Mouse (Mus musculus) hindbrain, embryonic 13.5 days (tissue): ENCODE results near the gene Kiss1. TPM values are rescaled to one million over a fixed set of nuclear protein-coding genes. Genes with fewer than 3 reads are reported as not detected.

Experiments
- ATAC-seq: fragments of 200-750 bp; cut with Nextera tagmentation; 2 replicates; pipeline ENCODE4 v1.8.0; 2017; ENCODE audit warnings: moderate TSS enrichment; ENCODE audit not compliant: low FRiP score
- H3K27ac ChIP-seq: fragments of 300-500 bp; sonication (generic); 2 replicates; pipeline ENCODE4 v1.5.1; 2015; ENCODE audit warnings: inconsistent platforms, mild to moderate bottlenecking, moderate library complexity
- H3K27me3 ChIP-seq: fragments of 300-500 bp; sonication (generic); 2 replicates; pipeline ENCODE4 v1.6.1; 2015; ENCODE audit warnings: mild to moderate bottlenecking, inconsistent platforms
- H3K36me3 ChIP-seq: fragments of 300-500 bp; sonication (generic); 2 replicates; pipeline ENCODE4 v1.6.1; 2015; ENCODE audit warnings: mild to moderate bottlenecking, inconsistent platforms
- H3K4me1 ChIP-seq: fragments of 300-500 bp; sonication (generic); replicated peaks from 2 replicates; pipeline ENCODE4 v1.6.1; 2015; ENCODE audit warnings: inconsistent platforms
- H3K4me2 ChIP-seq: fragments of 300-500 bp; sonication (generic); 2 replicates; pipeline ENCODE4 v1.6.1; 2015; ENCODE audit warnings: inconsistent platforms, mild to moderate bottlenecking, moderate library complexity
- H3K4me3 ChIP-seq: fragments of 300-500 bp; sonication (generic); 2 replicates; pipeline ENCODE4 v1.5.1; 2015; ENCODE audit warnings: mild to moderate bottlenecking, inconsistent platforms
- H3K9ac ChIP-seq: fragments of 300-500 bp; sonication (generic); 2 replicates; pipeline ENCODE4 v1.6.1; 2015; ENCODE audit warnings: mild to moderate bottlenecking, inconsistent platforms
- H3K9me3 ChIP-seq: fragments of 300-500 bp; sonication (generic); 2 replicates; pipeline ENCODE4 v1.6.1; 2016; ENCODE audit warnings: inconsistent platforms
- WGBS: fragments of 180-500 bp; shearing (Covaris S2); methylation state at CpG from one replicate; pipeline ENCODE4 v1.1.7; 2015; 5-methylcytosine and 5-hydroxymethylcytosine counted together
- polyA plus RNA-seq: library from polyadenylated mRNA; unstranded; fragments of >200 nt; fragmentation: Nextera tagmentation; extraction: Ambion mirVana; gene quantifications from 2 replicates; pipeline ENCODE4 v1.2.1, GENCODE M21; 2015

The Kiss1 gene
- polyA plus RNA-seq, 1 experiment from 2014 or later = 0.38 TPM

- Histone ChIP-seq H3K4me1 (peaks cover 33% of the 10 kb centered on the region), H3K9me3 (no peaks in the 10 kb centered on the region), H3K36me3 (no peaks in the 10 kb centered on the region), H3K9ac (no peak overlapping the region), H3K27me3 (peaks cover 37% of the 10 kb centered on the region), H3K4me2 (no peak overlapping the region), H3K27ac (0 out of 2 replicates have a peak overlapping the region, but pooled peaks have one; percentile 30), H3K4me3 (no peak overlapping the region)
- no peak for ATAC-seq
- WGBS = 48% methylated on average over 10 of the region's 10 CpGs
Observed at GRCm38 (mm10) chr1:133366951-133367605, 45.4 kb downstream of the Kiss1 start.

DNA sequence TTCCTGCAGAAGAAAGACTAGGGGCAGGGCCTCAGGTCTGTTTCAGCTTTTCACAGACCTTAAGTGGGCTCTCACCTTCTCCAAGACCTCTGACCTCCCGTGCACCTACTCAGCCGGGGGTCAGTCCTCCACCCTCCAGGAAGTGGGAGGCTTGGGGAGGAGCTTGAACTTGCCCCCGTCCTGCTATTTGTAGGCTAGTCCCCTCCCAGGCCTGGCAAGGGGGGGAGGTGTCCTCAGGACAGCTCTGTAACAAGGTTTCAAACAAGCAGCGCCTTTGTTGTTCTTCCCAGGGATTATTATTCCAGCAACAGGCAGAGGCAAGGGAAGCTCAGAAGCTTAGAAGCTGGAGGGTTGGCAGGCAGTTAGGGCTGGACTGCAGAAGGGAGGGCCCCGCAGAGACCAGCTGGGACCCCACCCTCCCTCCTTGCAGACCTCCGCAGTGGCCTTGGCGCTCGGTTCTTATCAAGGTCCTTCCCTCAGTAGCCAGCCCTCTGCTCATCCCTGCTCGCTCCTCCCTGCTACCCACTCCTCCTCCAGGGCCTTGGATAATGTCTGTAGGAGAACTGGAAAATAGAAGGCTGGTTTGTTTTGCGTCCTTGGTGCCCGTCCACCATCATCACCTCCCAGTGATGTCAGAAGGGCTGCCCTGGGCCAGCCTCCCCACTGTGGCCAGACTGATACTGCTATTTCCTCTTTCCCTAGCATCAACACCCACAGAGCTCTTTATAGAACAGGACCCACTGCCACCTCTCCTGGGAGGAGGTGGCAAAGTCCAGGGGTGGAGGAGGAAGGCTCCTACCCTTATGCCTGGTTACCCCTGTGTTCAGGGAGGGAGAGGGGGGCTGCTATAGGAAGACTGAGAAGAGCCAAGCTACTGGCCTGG lies 46.2 kb downstream of the Kiss1 start:
- peak overlapping the region; percentile 55; the same call in 1 of the 2 replicates for H3K27ac ChIP-seq
- no peak overlapping the region for H3K4me3 ChIP-seq
- peaks cover 34% of the 10 kb centered on the region for H3K27me3 ChIP-seq
- H3K9me3 ChIP-seq = no peaks in the 10 kb centered on the region
- ATAC-seq = no peak
- no peaks in the 10 kb centered on the region for H3K36me3 ChIP-seq
- no peak overlapping the region for H3K9ac ChIP-seq
- H3K4me2 ChIP-seq = 0 out of 2 replicates have a peak overlapping the region, but pooled peaks have one; percentile 2
- 13% methylated on average over 11 of the region's 11 CpGs for WGBS
- H3K4me1 ChIP-seq = peaks cover 40% of the 10 kb centered on the region

DNA sequence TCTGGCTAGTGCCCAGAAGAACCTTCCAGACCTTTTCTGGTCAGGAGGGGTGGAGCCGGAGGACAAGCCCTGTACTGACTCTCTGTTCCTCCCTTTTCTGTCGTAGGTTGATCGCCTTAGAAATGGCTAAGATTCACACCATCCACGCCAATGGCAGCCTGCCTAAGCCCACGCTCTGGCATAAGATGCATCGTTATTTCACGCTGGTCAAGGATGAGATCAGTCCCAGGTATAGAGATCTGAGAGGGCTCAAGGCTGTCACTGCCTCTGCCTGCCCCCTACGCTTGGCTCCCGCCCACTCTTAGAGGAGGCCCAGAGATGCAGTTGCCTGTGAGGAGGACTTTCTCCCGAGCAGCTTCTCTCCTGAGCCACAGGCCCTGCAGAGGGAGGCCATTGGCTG lies 47.0 kb downstream of the Kiss1 start:
- Histone ChIP-seq H3K27me3 (peaks cover 34% of the 10 kb centered on the region), H3K36me3 (no peaks in the 10 kb centered on the region), H3K4me3 (no peak overlapping the region), H3K9ac (no peak overlapping the region), H3K27ac (no peak overlapping the region), H3K4me1 (peaks cover 39% of the 10 kb centered on the region), H3K9me3 (no peaks in the 10 kb centered on the region), H3K4me2 (no peak overlapping the region)
- no peak for ATAC-seq
- WGBS = 63% methylated on average over 10 of the region's 10 CpGs

DNA sequence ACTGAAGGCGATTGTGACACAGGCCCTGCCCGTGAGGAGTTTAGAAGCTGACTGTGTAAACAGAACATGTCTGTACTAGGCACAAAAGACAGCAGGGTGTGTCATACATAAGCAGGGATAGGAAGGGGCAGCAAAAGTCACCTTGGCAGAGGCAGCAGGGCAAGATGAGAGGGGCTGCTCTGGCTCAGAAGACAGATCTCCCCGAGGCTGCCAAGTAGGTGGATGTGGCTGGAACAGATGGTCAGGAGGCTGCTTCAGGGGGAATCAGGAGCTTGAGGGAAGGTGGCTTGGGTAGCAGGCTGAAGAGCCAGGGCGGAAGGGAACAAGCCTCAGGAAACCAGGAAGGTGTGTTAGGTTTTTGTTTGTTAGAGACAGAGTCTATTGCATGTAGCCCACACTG lies 48.7 kb downstream of the Kiss1 start:
- no peak for ATAC-seq
- Histone ChIP-seq H3K4me3 (no peak overlapping the region), H3K4me1 (peaks cover 23% of the 10 kb centered on the region), H3K27me3 (peaks cover 17% of the 10 kb centered on the region), H3K9ac (no peak overlapping the region), H3K4me2 (no peak overlapping the region), H3K9me3 (no peaks in the 10 kb centered on the region), H3K36me3 (no peaks in the 10 kb centered on the region), H3K27ac (no peak overlapping the region)
- 81% methylated on average over 4 of the region's 4 CpGs for WGBS

DNA sequence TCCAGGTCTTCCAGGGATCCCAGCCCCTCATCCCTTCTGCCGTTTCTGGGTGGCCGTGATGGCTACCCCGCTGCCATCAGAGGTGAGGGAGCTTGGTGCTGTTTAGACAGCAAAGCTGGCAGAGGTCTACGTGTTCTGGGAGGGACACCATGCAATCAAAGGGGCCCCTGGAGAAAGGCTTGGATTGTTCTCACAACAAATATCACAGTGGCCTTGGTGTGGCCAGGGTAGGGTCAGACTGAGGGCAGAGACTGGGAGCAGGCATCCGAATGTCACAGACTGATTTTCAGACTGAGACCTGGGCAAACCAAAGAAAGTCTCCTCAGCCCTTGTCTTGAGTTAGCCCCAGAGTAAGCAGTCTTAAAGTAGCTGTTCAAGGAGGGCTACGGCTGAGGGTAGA lies 49.8 kb downstream of the Kiss1 start:
- Histone ChIP-seq H3K27ac (no peak overlapping the region), H3K27me3 (peaks cover 7% of the 10 kb centered on the region), H3K4me3 (no peak overlapping the region), H3K9ac (no peak overlapping the region), H3K4me2 (no peak overlapping the region), H3K4me1 (peaks cover 29% of the 10 kb centered on the region), H3K36me3 (no peaks in the 10 kb centered on the region), H3K9me3 (no peaks in the 10 kb centered on the region)
- no peak for ATAC-seq
- WGBS = 82% methylated on average over 6 of the region's 6 CpGs

GRCm38 (mm10) chr1:133372113-133372512 lies 50.4 kb downstream of the Kiss1 start:
- no peak overlapping the region for H3K4me2 ChIP-seq
- no peak overlapping the region for H3K9ac ChIP-seq
- no peaks in the 10 kb centered on the region for H3K9me3 ChIP-seq
- 0 out of 2 replicates have a peak, but pooled peaks cover under 1% of the 10 kb centered on the region for H3K36me3 ChIP-seq
- no peak overlapping the region for H3K4me3 ChIP-seq
- no peak for ATAC-seq
- 0 out of 2 replicates have a peak, but pooled peaks cover under 1% of the 10 kb centered on the region for H3K27me3 ChIP-seq
- H3K27ac ChIP-seq = no peak overlapping the region
- H3K4me1 ChIP-seq = peaks cover 25% of the 10 kb centered on the region
- WGBS = 71% methylated on average over 8 of the region's 8 CpGs

GRCm38 (mm10) chr1:133375696-133376346 lies 54.1 kb downstream of the Kiss1 start:
- no peak overlapping the region for H3K9ac ChIP-seq
- H3K36me3 ChIP-seq = 0 out of 2 replicates have a peak, but pooled peaks cover 3% of the 10 kb centered on the region
- H3K9me3 ChIP-seq = no peaks in the 10 kb centered on the region
- no peak overlapping the region for H3K4me2 ChIP-seq
- H3K4me3 ChIP-seq = no peak overlapping the region
- H3K4me1 ChIP-seq = peaks cover 23% of the 10 kb centered on the region
- 59% methylated on average over 10 of the region's 10 CpGs for WGBS
- no peak for ATAC-seq
- H3K27me3 ChIP-seq = no peaks in the 10 kb centered on the region
- H3K27ac ChIP-seq = no peak overlapping the region

DNA sequence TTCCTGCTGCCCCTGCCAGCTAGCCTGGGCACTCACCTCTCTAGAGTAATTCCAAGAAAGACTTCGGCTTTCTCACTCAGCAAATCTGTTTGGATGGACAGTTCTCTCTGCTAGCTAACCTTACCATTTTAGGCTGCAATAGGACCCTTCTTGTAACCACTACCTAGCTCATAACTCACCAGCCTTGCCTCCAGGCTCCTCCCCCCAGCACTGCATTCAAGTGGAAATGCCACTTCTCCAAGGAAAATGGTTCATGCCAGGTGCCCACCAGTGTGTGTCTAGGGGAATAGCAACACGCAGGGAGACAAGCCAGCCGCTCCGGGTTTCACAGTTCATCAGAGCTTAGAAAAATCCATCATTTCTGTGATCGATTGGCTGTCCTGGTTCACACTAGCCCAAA lies 55.9 kb downstream of the Kiss1 start:
- Histone ChIP-seq H3K27me3 (no peaks in the 10 kb centered on the region), H3K4me2 (no peak overlapping the region), H3K4me3 (no peak overlapping the region), H3K4me1 (peaks cover 23% of the 10 kb centered on the region), H3K9ac (no peak overlapping the region), H3K9me3 (no peaks in the 10 kb centered on the region), H3K36me3 (0 out of 2 replicates have a peak, but pooled peaks cover 3% of the 10 kb centered on the region), H3K27ac (no peak overlapping the region)
- WGBS = 85% methylated on average over 5 of the region's 5 CpGs
- no peak for ATAC-seq

Other genes with a start within 250 kb of the Kiss1 start
- gene Ppp1r15b, start 190.7 kb upstream of the Kiss1 start, polyA plus RNA-seq = 29.2 TPM in 2 replicates
- 20.4 and 20.7 TPM in 2 replicates for gene Plekha6, start 157.7 kb upstream of the Kiss1 start, polyA plus RNA-seq
- gene Golt1a, start 12.1 kb upstream of the Kiss1 start, polyA plus RNA-seq = 0.10 TPM in 1 of 2 replicates, not detected in the other
- gene Ren1, start 28.6 kb downstream of the Kiss1 start, polyA plus RNA-seq = 3.7 and 4.2 TPM in 2 replicates
- gene Etnk2, start 41.7 kb downstream of the Kiss1 start, polyA plus RNA-seq = 9.9 and 10.3 TPM in 2 replicates
- gene Sox13, start 102.5 kb downstream of the Kiss1 start, polyA plus RNA-seq = 7.9 and 8.0 TPM in 2 replicates